Mouse (Mus musculus) limb, embryonic 10.5 days (tissue): ENCODE results near the gene Hoxa5. TPM values are rescaled to one million over a fixed set of nuclear protein-coding genes. Genes with fewer than 3 reads are reported as not detected.

Source experiments
- DNase-seq: peaks from one replicate; pipeline ENCODE4 v3.0.0-alpha.2; 2017; ENCODE audit warnings: low spot score
- H3K27ac ChIP-seq: fragments of 300-500 bp; sonication (generic); 2 replicates; pipeline ENCODE4 v1.5.1; 2016; ENCODE audit warnings: mild to moderate bottlenecking
- H3K27me3 ChIP-seq: fragments of 300-500 bp; sonication (generic); 2 replicates; pipeline ENCODE4 v1.6.1; 2016; ENCODE audit warnings: low read depth, mild to moderate bottlenecking; ENCODE audit not compliant: poor library complexity, severe bottlenecking
- H3K36me3 ChIP-seq: fragments of 300-500 bp; sonication (generic); 2 replicates; pipeline ENCODE4 v1.6.1; 2016; ENCODE audit warnings: mild to moderate bottlenecking, moderate library complexity
- H3K4me1 ChIP-seq: fragments of 300-500 bp; sonication (generic); 2 replicates; pipeline ENCODE4 v1.6.1; 2016
- H3K4me3 ChIP-seq: fragments of 300-500 bp; sonication (generic); 2 replicates; pipeline ENCODE4 v1.5.1; 2016; ENCODE audit warnings: mild to moderate bottlenecking, moderate library complexity
- H3K9me3 ChIP-seq: fragments of 300-500 bp; sonication (generic); replicated peaks from 2 replicates; pipeline ENCODE4 v1.6.1; 2016; ENCODE audit warnings: mild to moderate bottlenecking
- WGBS: fragments of 180-500 bp; shearing (Covaris S2); methylation state at CpG from one replicate; pipeline ENCODE4 v1.1.7; 2016; 5-methylcytosine and 5-hydroxymethylcytosine counted together
- polyA plus RNA-seq: library from polyadenylated mRNA; unstranded; fragments of >200 nt; fragmentation: Nextera tagmentation; extraction: Ambion mirVana; gene quantifications from 2 replicates; pipeline ENCODE4 v1.2.1, GENCODE M21; 2016

Hoxa5 gene
- polyA plus RNA-seq, 1 experiment from 2014 or later, result 10.4 TPM

- peaks cover 82% of the 10 kb centered on the region for H3K27me3 ChIP-seq
- H3K27ac ChIP-seq, result peak within 1 kb of the TSS; percentile 92
- WGBS, result 1% methylated on average over 87 of the region's 102 CpGs
- no peaks in the 10 kb centered on the region for H3K9me3 ChIP-seq
- peaks cover 34% of the 10 kb centered on the region for H3K36me3 ChIP-seq
- peak; percentile 76 for DNase-seq
- peak within 1 kb of the TSS; percentile 66 for H3K4me3 ChIP-seq
- H3K4me1 ChIP-seq, result peaks cover 92% of the 10 kb centered on the region
Observed at GRCm38 (mm10) chr6:52190906-52191810, 13.2 kb downstream of the Hoxa5 start, which contains the start of gene Hoxa4. TSS of gene Hoxa4 (minus strand) at chr6:52191753.

GRCm38 (mm10) chr6:52190410-52190809, 14.0 kb downstream of the Hoxa5 start:
- H3K27ac ChIP-seq, result peak overlapping the region; percentile 92
- peak; percentile 62 for DNase-seq
- peaks cover 92% of the 10 kb centered on the region for H3K4me1 ChIP-seq
- peaks cover 81% of the 10 kb centered on the region for H3K27me3 ChIP-seq
- under 1% methylated on average over 23 of the region's 23 CpGs for WGBS
- peaks cover 34% of the 10 kb centered on the region for H3K36me3 ChIP-seq
- no peaks in the 10 kb centered on the region for H3K9me3 ChIP-seq
- peak overlapping the region; percentile 66 for H3K4me3 ChIP-seq

- Histone ChIP-seq H3K4me3 (peak overlapping the region; percentile 66; the same call in 1 of the 2 replicates), H3K27me3 (peaks cover 76% of the 10 kb centered on the region), H3K27ac (peak overlapping the region; percentile 92; the same call in 1 of the 2 replicates), H3K36me3 (peaks cover 34% of the 10 kb centered on the region), H3K9me3 (no peaks in the 10 kb centered on the region), H3K4me1 (peaks cover 92% of the 10 kb centered on the region)
- DNase-seq, result peak; percentile 48
- 11% methylated on average over 8 of the region's 8 CpGs for WGBS
Observed at GRCm38 (mm10) chr6:52189909-52190308, 14.5 kb downstream of the Hoxa5 start.

GRCm38 (mm10) chr6:52189172-52189591, 15.2 kb downstream of the Hoxa5 start:
- H3K27me3 ChIP-seq, result peaks cover 76% of the 10 kb centered on the region
- H3K27ac ChIP-seq, result no peak overlapping the region
- H3K36me3 ChIP-seq, result peaks cover 34% of the 10 kb centered on the region
- 19% methylated on average over 5 of the region's 5 CpGs for WGBS
- H3K9me3 ChIP-seq, result no peaks in the 10 kb centered on the region
- peaks cover 92% of the 10 kb centered on the region for H3K4me1 ChIP-seq
- H3K4me3 ChIP-seq, result peak overlapping the region; percentile 21; the same call in 1 of the 2 replicates
- DNase-seq, result peak; percentile 36

GRCm38 (mm10) chr6:52186500-52186899, 17.9 kb downstream of the Hoxa5 start:
- Histone ChIP-seq H3K27ac (no peak overlapping the region), H3K9me3 (no peaks in the 10 kb centered on the region), H3K27me3 (peaks cover 84% of the 10 kb centered on the region), H3K4me1 (peaks cover 95% of the 10 kb centered on the region), H3K36me3 (peaks cover 46% of the 10 kb centered on the region), H3K4me3 (no peak overlapping the region)
- no peak for DNase-seq
- WGBS, result 38% methylated on average over 1 of the region's 1 CpGs

GRCm38 (mm10) chr6:52185834-52186233, 18.6 kb downstream of the Hoxa5 start:
- no peak overlapping the region for H3K27ac ChIP-seq
- no peak for DNase-seq
- no peaks in the 10 kb centered on the region for H3K9me3 ChIP-seq
- H3K27me3 ChIP-seq, result peaks cover 86% of the 10 kb centered on the region
- peaks cover 53% of the 10 kb centered on the region for H3K36me3 ChIP-seq
- H3K4me1 ChIP-seq, result peaks cover 95% of the 10 kb centered on the region
- H3K4me3 ChIP-seq, result no peak overlapping the region
- 37% methylated on average over 3 of the region's 3 CpGs for WGBS

- DNase-seq, result peak; percentile 55
- Histone ChIP-seq H3K4me1 (peaks cover 95% of the 10 kb centered on the region), H3K9me3 (no peaks in the 10 kb centered on the region), H3K27me3 (peaks cover 86% of the 10 kb centered on the region), H3K27ac (peak overlapping the region; percentile 63; the same call in 1 of the 2 replicates), H3K36me3 (peaks cover 51% of the 10 kb centered on the region), H3K4me3 (peak overlapping the region; percentile 28)
- WGBS, result under 1% methylated on average over 19 of the region's 19 CpGs
Observed at GRCm38 (mm10) chr6:52185222-52185621, 19.2 kb downstream of the Hoxa5 start.

GRCm38 (mm10) chr6:52184668-52185067, 19.7 kb downstream of the Hoxa5 start:
- Histone ChIP-seq H3K4me3 (0 out of 2 replicates have a peak overlapping the region, but pooled peaks have one; percentile 28), H3K27me3 (peaks cover 86% of the 10 kb centered on the region), H3K4me1 (peaks cover 95% of the 10 kb centered on the region), H3K9me3 (no peaks in the 10 kb centered on the region), H3K27ac (peak overlapping the region; percentile 63), H3K36me3 (peaks cover 46% of the 10 kb centered on the region)
- DNase-seq, result peak; percentile 45
- WGBS, result 13% methylated on average over 6 of the region's 6 CpGs

GRCm38 (mm10) chr6:52183311-52184080, 20.9 kb downstream of the Hoxa5 start:
- Histone ChIP-seq H3K36me3 (peaks cover 34% of the 10 kb centered on the region), H3K27me3 (peaks cover 86% of the 10 kb centered on the region), H3K4me1 (peaks cover 95% of the 10 kb centered on the region), H3K4me3 (peak overlapping the region; percentile 3; the same call in 1 of the 2 replicates), H3K9me3 (no peaks in the 10 kb centered on the region), H3K27ac (peak overlapping the region; percentile 63; the same call in 1 of the 2 replicates)
- WGBS, result 21% methylated on average over 10 of the region's 10 CpGs
- peak; percentile 46 for DNase-seq

- H3K36me3 ChIP-seq, result peaks cover 32% of the 10 kb centered on the region
- peak overlapping the region; percentile 3; the same call in 1 of the 2 replicates for H3K4me3 ChIP-seq
- H3K4me1 ChIP-seq, result peaks cover 95% of the 10 kb centered on the region
- H3K9me3 ChIP-seq, result no peaks in the 10 kb centered on the region
- H3K27ac ChIP-seq, result 0 out of 2 replicates have a peak overlapping the region, but pooled peaks have one; percentile 63
- no peak for DNase-seq
- H3K27me3 ChIP-seq, result peaks cover 86% of the 10 kb centered on the region
- WGBS, result 8% methylated on average over 1 of the region's 1 CpGs
Observed at GRCm38 (mm10) chr6:52182793-52183192, 21.6 kb downstream of the Hoxa5 start.

GRCm38 (mm10) chr6:52182030-52182429, 22.4 kb downstream of the Hoxa5 start:
- WGBS, result 28% methylated on average over 2 of the region's 2 CpGs
- Histone ChIP-seq H3K9me3 (no peaks in the 10 kb centered on the region), H3K4me1 (peaks cover 100% of the 10 kb centered on the region), H3K27ac (no peak overlapping the region), H3K36me3 (peaks cover 29% of the 10 kb centered on the region), H3K27me3 (peaks cover 86% of the 10 kb centered on the region), H3K4me3 (no peak overlapping the region)
- DNase-seq, result no peak

- WGBS, result 8% methylated on average over 3 of the region's 3 CpGs
- DNase-seq, result no peak
- no peaks in the 10 kb centered on the region for H3K9me3 ChIP-seq
- H3K4me1 ChIP-seq, result peaks cover 100% of the 10 kb centered on the region
- H3K36me3 ChIP-seq, result peaks cover 20% of the 10 kb centered on the region
- H3K27me3 ChIP-seq, result peaks cover 82% of the 10 kb centered on the region
- peak overlapping the region; percentile 65; the same call in 1 of the 2 replicates for H3K4me3 ChIP-seq
- peak overlapping the region; percentile 90; the same call in 1 of the 2 replicates for H3K27ac ChIP-seq
Observed at GRCm38 (mm10) chr6:52180726-52181125, 23.7 kb downstream of the Hoxa5 start.
